ENCODE assay signal across 23 mouse cellular contexts in genomic region chr9:13287482-13287881, GRCm38 (mm10). TPM values are rescaled to one million over a fixed set of nuclear protein-coding genes. Genes with fewer than 3 reads are reported as not detected.
A peak's percentile ranks its signal among the peaks of the same experiment; 100 is the strongest.
DNase-seq lines count a peak whose midpoint lies in the region; ATAC-seq and TF ChIP-seq lines count a peak whose summit lies in the region.
"Had no signal": no experiment of that assay in that cellular context is flagged by ENCODE, and none has a peak within 500 bp of the region (broad histone marks: within the 10 kb centered on the region; RNA-seq: fewer than 3 reads in every experiment).

No protein-coding gene starts in this region.

- peak overlapping the region; percentile 78 for H3K27ac ChIP-seq in embryonic fibroblast, embryonic 13.5 days (ENCODE audit: insufficient read depth, low read length)
- H3K27ac ChIP-seq: embryonic facial prominence, embryonic 10.5 days; embryonic facial prominence, embryonic 12.5 days; forebrain, embryonic 10.5 days; forebrain, embryonic 12.5 days had no signal

- ATAC-seq in CD4-positive, CD25-positive, alpha-beta regulatory T cell, adult 4 months: peak; percentile 54
- ATAC-seq: forebrain, embryonic 14.5 days; forebrain, embryonic 16.5 days had no signal

- H3K36me3 ChIP-seq in myocyte (ENCODE audit: control insufficient read depth, insufficient read depth): no peaks in the 10 kb centered on the region
- H3K36me3 ChIP-seq: embryonic facial prominence, embryonic 10.5 days; embryonic facial prominence, embryonic 12.5 days; forebrain, embryonic 10.5 days; forebrain, embryonic 12.5 days had no signal

- TF ChIP-seq CTCF in embryonic fibroblast, embryonic 13.5 days (IDR thresholded peaks at IDR 0.05; ENCODE audit: borderline replicate concordance, insufficient read depth, low read length): no peak

- no peaks in the 10 kb centered on the region for H3K27me3 ChIP-seq in myocyte (ENCODE audit: control insufficient read depth, insufficient read depth, insufficient read length)
- H3K27me3 ChIP-seq: embryonic facial prominence, embryonic 12.5 days; forebrain, embryonic 12.5 days had no signal

- H3K4me1 ChIP-seq in embryonic fibroblast, embryonic 13.5 days (ENCODE audit: control insufficient read depth, insufficient read depth, low read length): no peaks in the 10 kb centered on the region
- H3K4me1 ChIP-seq: embryonic facial prominence, embryonic 10.5 days; embryonic facial prominence, embryonic 12.5 days; forebrain, embryonic 10.5 days; forebrain, embryonic 12.5 days had no signal

- H3ac ChIP-seq in myocyte (ENCODE audit: control insufficient read depth, insufficient read length): no peak overlapping the region

- TF ChIP-seq POLR2A in embryonic fibroblast, embryonic 13.5 days (IDR thresholded peaks at IDR 0.05; ENCODE audit: low read depth, low read length): no peak
- no peak for TF ChIP-seq POLR2A in myocyte (IDR thresholded peaks at IDR 0.05; ENCODE audit: insufficient read length, low read depth)

- peak; percentile 9 for DNase-seq in NIH3T3 (ENCODE audit: low read depth)
- DNase-seq in layer of hippocampus, postnatal 10 days (ENCODE audit: low spot score in 2 of 2): no peak
- no peak for DNase-seq in heart, postnatal 4 days
- no peak for DNase-seq in adrenal gland, postnatal 10 days
- DNase-seq in ovary, postnatal 36 days (ENCODE audit: low spot score): no peak
- DNase-seq: adrenal gland, adult 8-10 months; adrenal gland, postnatal 25 days; B cell, adult 2 months; cerebellum, adult 11 months; cerebellum, adult 18-20 months; cerebellum, adult 9-10 months; cerebellum, postnatal 10 days; cerebellum, postnatal 25 days had no signal

- H3K4me2 ChIP-seq in myocyte (ENCODE audit: low read depth): peak overlapping the region; percentile 20
- H3K4me2 ChIP-seq: embryonic facial prominence, embryonic 12.5 days; forebrain, embryonic 12.5 days had no signal

- no peaks in the 10 kb centered on the region for H3K79me2 ChIP-seq in myocyte (ENCODE audit: control insufficient read depth, insufficient read depth)

- H3K4me3 ChIP-seq in embryonic fibroblast, embryonic 13.5 days (ENCODE audit: insufficient read depth, low read length): no peak overlapping the region
- no peak overlapping the region for H3K4me3 ChIP-seq in myocyte
- H3K4me3 ChIP-seq: embryonic facial prominence, embryonic 10.5 days; embryonic facial prominence, embryonic 12.5 days; erythroblast, embryonic 14.5 days; forebrain, embryonic 10.5 days; forebrain, embryonic 12.5 days had no signal

TF ChIP-seq in myocyte, 11 proteins besides CTCF, POLR2A, EP300 and RAD21:
- peak in 1 of 3 experiments; percentile 39 for TF ChIP-seq MYOG (IDR thresholded peaks at IDR 0.05; ENCODE audit: control insufficient read depth in 1 of 3, insufficient read depth in 1 of 3, insufficient read length in 2 of 3, low read depth in 2 of 3)
- TF ChIP-seq REST (IDR thresholded peaks at IDR 0.05; ENCODE audit: insufficient read depth, insufficient read length): no peak
- TF ChIP-seq MYOD1 (IDR thresholded peaks at IDR 0.05; ENCODE audit: control insufficient read depth in 1 of 3, insufficient read length in 2 of 3, low read depth in 2 of 3): peak in 1 of 3 experiments; percentile 38

RNA-seq across cellular contexts. Expression of gene Maml2, which starts 10.3 kb away (rescaled TPM):
- 10 to 100 TPM; 30.9 to 36.6 TPM for polyA plus RNA-seq in CD4-positive, CD25-positive, alpha-beta regulatory T cell, adult 4 months (2017; shearing (Covaris generic))
- polyA plus RNA-seq in embryonic fibroblast, embryonic 13.5 days (2011; ENCODE audit: insufficient read length, low read depth, missing spikeins): 23.1 and 27.9 TPM in 2 replicates
- polyA plus RNA-seq in myocyte (2012; fragmentation: generic; extraction: Trizol): 1.3 TPM
- 10 to 100 TPM; 11.2 to 13.0 TPM for total RNA-seq in layer of hippocampus, postnatal 10 days (2021)
- 10 to 100 TPM; 11.9 to 13.2 TPM for total RNA-seq in heart, postnatal 4 days (2021)
- total RNA-seq in adrenal gland, postnatal 10 days (2021): 1 to 10 TPM; 7.4 to 9.4 TPM

RNA-seq across cellular contexts. Expression of gene Ccdc82, which starts 40.7 kb away (rescaled TPM):
- 10 to 100 TPM; 45.9 to 48.7 TPM for polyA plus RNA-seq in CD4-positive, CD25-positive, alpha-beta regulatory T cell, adult 4 months (2017; shearing (Covaris generic))
- 17.9 and 21.4 TPM in 2 replicates for polyA plus RNA-seq in embryonic fibroblast, embryonic 13.5 days (2011; ENCODE audit: insufficient read length, low read depth, missing spikeins)
- polyA plus RNA-seq in myocyte (2012; fragmentation: generic; extraction: Trizol): 2.1 TPM
- total RNA-seq in layer of hippocampus, postnatal 10 days (2021): 10 to 100 TPM; 12.0 to 12.9 TPM
- total RNA-seq in heart, postnatal 4 days (2021): 10 to 100 TPM; 13.0 to 13.5 TPM
- 10 to 100 TPM; 12.8 to 18.6 TPM for total RNA-seq in adrenal gland, postnatal 10 days (2021)

RNA-seq across cellular contexts. Expression of gene Jrkl, which starts 41.9 kb away (rescaled TPM):
- polyA plus RNA-seq in CD4-positive, CD25-positive, alpha-beta regulatory T cell, adult 4 months (2017; shearing (Covaris generic)): 1 to 10 TPM; 2.8 to 6.0 TPM
- polyA plus RNA-seq in embryonic fibroblast, embryonic 13.5 days (2011; ENCODE audit: insufficient read length, low read depth, missing spikeins): 11.1 and 13.2 TPM in 2 replicates
- 1.9 TPM for polyA plus RNA-seq in myocyte (2012; fragmentation: generic; extraction: Trizol)
- 10 to 100 TPM; 11.0 to 11.8 TPM for total RNA-seq in layer of hippocampus, postnatal 10 days (2021)
- 1 to 10 TPM; 7.9 to 8.6 TPM for total RNA-seq in heart, postnatal 4 days (2021)
- 10 to 100 TPM in 1 of 2 experiments, 1 to 10 TPM in 1; 6.8 to 10.2 TPM for total RNA-seq in adrenal gland, postnatal 10 days (2021)
- polyA plus RNA-seq: erythroblast, embryonic 14.5 days had no signal
